Mouse (Mus musculus): Measurements from ENCODE around the gene Olfr1410.

Gene Olfr1410

DNA sequence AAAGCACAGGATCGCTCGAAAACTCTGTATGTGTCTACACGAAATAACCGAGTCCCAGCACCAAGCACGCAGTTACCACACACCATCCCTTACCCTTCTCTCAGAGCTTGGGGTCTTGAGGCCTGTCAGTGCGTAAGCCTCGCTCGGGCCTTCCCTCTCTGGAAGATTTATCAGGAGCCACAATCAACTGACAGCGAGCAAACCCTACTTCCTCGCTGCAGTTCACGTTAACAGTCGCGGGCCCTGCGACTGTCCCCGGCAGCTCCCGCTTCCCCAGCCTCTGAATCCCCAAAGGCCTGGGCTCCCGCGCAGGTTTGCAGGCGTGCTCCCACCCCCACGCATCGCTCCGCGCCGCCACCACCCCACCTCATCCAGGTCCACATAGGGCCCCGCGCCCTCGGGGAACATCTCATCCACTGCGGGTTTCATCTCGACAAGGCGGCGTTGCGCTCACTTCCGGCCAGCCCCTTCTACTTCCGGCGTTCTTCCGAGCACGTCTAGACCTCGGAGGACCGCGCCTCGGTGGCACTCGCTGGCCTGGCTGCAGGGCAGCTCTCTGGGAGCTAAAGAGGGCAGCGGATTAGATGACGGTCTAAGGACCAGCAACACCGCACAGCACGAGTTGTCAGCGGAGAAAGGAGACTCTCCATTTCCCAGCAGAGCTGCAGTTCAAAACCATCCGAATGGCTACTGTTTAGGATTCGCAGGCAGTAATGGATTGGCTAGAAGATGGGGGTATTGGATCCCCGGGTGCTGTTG is 36.1 kb downstream of the Olfr1410 start, which contains the start of gene Cops9:
Cops9 (minus strand) TSS at position 472 of the 759 bp plus-strand sequence.
- peak; percentile 90 for DNase-seq (ENCODE audit: low spot score)

DNA sequence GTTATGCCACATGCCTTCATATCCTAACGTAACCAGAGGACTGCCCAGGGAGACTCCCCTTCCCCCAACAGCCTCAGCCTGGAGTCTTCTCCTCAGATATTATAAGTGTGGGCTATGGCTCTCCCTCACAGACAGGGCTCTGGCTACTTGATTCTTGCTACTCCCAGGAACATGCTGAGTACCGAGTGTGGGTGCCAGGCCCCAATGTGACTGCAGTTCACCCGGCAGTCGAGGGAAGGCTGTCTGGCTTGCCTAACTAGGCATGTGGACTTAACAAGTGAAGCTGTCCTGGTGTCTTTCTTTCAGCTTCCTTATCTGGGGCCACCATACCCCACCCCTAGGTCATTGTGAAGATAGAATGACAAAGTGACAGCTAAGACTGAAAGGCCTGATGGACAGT is 38.1 kb downstream of the Olfr1410 start:
- no peak for DNase-seq (ENCODE audit: low spot score)

- DNase-seq (ENCODE audit: low spot score), result no peak
Measured at GRCm38 (mm10) chr1:92644916-92645315, 39.3 kb downstream of the Olfr1410 start.

DNA sequence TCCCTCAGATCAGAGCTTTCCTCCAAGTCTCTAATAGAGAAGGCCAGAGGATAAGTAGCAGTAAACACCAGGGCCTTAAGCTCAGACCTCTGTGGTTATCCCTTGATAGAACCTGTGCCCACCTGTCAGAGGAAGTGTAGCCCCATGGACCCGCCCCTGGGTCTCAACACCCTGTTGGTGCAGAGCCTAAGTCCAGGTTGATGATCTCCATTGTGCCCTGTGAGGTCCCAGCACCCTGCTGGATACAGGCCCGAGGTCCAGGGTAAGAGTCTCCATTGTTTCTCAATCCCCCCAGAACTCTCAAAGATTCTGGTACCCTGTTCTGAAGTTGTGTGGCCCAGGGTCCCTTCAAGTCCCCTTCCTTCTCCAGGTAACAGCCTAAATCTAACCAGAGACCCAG is 40.5 kb downstream of the Olfr1410 start:
- DNase-seq (ENCODE audit: low spot score), result no peak

GRCm38 (mm10) chr1:92646601-92647000 is 41.0 kb downstream of the Olfr1410 start:
- no peak for DNase-seq (ENCODE audit: low spot score)

DNA sequence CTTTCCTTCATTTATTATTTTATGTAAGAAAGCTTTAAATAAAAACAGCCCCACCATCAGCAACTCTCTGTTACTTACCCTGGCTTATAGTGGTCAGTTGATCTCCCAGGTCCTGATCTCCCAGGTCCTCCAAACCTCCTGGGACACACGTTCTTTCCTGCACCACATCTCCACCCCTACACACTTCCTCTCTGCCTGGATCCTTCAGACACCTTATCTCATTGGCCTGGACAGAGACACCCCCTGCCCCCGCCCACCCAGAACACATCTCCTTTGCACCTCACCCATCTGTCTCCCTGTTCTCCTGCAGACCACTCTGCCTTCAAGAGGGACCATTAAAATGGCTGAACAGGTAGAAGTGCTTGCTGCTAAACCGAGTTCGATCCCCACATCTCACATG is 41.4 kb downstream of the Olfr1410 start:
- DNase-seq (ENCODE audit: low spot score), result no peak

- DNase-seq (ENCODE audit: low spot score), result peak; percentile 70
Measured at GRCm38 (mm10) chr1:92647752-92648151, 42.2 kb downstream of the Olfr1410 start.

GRCm38 (mm10) chr1:92648197-92648596 is 42.6 kb downstream of the Olfr1410 start:
- no peak for DNase-seq (ENCODE audit: low spot score)

- DNase-seq (ENCODE audit: low spot score), result peak; percentile 68
Measured at GRCm38 (mm10) chr1:92648673-92649072, 43.1 kb downstream of the Olfr1410 start, which contains the start of gene Otos. Otos (minus strand) TSS chr1:92648841.

GRCm38 (mm10) chr1:92651467-92651866 is 45.9 kb downstream of the Olfr1410 start:
- no peak for DNase-seq (ENCODE audit: low spot score)

DNA sequence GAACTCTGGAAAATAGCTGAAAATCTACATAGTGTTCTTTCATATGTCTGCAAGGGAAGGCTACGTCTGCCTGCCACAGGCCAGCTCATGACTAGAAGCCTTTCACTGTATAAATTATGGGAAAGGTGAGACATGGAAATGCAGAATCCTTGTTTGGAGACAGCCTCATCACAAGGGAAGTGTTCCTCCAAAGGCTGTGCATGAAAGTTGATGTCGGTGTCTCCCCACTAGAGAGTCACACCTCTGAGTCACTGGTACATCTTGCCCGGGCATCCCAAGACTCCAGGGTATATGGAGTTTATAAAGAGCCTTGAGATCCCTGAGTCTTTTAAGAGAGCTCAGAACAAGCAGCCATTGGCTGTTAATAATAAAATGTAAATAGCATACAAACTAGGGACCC is 47.6 kb downstream of the Olfr1410 start:
- DNase-seq (ENCODE audit: low spot score), result no peak

DNA sequence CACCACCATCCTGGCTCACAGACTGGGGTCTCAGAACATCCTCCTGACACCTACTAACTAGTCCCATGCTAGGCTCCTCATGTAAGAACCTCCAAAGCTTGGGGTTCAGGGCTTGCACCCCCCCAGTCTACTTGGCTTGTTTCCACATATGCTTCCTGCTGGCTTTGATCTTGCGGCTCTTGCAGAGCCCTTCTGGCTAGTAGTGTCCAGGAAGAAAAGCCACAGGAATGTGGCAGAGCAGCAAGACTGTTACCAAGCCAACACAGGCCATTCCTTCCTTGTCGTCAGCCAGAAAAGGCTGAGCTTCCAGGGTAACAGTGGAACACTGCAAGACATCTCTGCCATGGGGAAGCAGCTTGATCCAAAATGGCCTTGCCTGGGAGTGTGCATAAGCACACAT is 49.1 kb downstream of the Olfr1410 start:
- no peak for DNase-seq (ENCODE audit: low spot score)

- DNase-seq (ENCODE audit: low spot score), result no peak
Measured at GRCm38 (mm10) chr1:92657025-92657820, 51.6 kb downstream of the Olfr1410 start.

DNA sequence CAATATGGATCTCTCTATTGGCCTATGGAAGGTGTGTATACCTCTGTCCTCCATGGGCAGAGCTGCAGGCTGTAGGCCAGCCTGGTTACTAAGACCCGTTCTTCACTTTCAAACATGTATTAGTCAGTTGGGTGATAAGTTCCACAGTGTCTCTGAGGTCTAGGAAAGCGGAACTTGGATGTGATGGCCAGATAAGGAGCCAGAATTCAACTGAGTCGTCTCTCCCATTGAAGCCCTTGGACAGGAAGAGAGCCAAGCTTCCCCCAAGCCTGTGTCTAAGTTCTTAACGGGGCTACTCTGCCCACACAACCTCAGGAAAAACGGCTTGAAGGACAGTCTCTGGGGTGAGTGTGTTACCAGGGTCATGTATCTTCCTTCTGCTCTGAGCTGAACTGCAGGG is 53.8 kb downstream of the Olfr1410 start:
- no peak for DNase-seq (ENCODE audit: low spot score)

All from urinary bladder, postnatal 14 days (tissue).